Mouse (Mus musculus): ENCODE results near the gene Depp1.

Gene Depp1

GRCm38 (mm10) chr6:116677321-116677720 lies 26.9 kb downstream of the Depp1 start:
- DNase-seq (ENCODE audit: extremely low read depth, low read depth, low spot score): no peak

- DNase-seq (ENCODE audit: extremely low read depth, low read depth, low spot score): no peak
Measured at GRCm38 (mm10) chr6:116679563-116680288, 29.3 kb downstream of the Depp1 start.

DNA sequence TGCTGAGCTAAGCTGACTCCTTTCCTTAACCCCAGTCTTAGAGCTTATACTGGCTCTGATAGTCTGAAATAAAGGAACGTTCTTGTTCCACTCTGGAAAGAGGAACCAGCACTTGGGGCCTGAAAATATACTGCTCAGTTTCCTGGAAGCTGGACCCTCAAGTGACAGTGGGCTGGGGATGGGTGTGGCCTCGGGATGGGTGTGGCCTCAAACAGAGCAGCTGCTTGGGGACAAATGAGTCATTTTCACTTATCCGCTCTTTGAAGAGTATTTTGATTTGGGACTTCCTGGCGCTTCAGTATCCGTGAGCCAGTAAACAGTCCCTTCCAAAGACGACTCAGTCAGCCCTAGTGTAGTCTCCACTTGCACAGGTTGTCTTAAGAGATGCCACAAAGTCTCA lies 31.9 kb downstream of the Depp1 start:
- DNase-seq (ENCODE audit: extremely low read depth, low read depth, low spot score): no peak

GRCm38 (mm10) chr6:116693639-116694038 lies 43.2 kb downstream of the Depp1 start:
- no peak for DNase-seq (ENCODE audit: extremely low read depth, low read depth, low spot score)

DNA sequence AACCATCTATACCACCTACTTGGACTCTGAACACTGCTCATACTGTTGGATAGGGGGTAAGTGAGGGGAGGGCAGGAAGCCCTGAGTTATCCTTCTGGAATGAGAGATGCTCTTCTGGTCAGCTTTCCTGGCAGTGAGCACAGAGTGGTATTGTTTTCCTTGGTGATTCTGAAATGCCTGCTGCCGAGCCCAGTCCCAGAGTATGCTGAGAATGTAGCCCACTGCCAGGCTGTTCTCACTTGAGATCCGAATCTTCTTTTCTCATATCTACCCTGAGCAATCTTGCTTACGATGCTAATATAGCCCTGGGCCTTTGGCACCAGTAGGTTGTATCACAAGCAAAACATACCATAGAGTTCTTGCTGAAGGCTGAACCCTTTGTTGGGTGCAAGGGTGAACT lies 43.9 kb downstream of the Depp1 start:
- no peak for DNase-seq (ENCODE audit: extremely low read depth, low read depth, low spot score)

DNA sequence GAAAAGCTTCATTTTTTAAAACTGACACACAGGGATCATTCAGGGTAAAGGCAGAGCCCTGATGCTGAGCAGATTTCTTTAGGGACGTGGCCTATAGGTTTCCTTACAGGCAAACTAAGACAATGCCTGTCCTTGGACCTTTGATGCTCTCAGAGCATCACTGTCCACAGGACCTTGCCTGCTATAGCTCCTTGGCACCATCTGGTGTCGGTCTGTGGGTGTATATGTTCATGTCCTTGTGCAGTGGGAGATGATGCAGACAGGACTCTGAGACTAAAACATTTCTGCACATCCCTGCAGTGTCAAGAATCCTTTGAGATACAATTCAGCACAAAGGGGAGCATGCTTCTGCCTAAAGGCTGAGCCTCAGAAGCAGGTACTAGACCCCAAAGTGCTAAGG lies 47.0 kb downstream of the Depp1 start:
- DNase-seq (ENCODE audit: extremely low read depth, low read depth, low spot score): no peak

DNA sequence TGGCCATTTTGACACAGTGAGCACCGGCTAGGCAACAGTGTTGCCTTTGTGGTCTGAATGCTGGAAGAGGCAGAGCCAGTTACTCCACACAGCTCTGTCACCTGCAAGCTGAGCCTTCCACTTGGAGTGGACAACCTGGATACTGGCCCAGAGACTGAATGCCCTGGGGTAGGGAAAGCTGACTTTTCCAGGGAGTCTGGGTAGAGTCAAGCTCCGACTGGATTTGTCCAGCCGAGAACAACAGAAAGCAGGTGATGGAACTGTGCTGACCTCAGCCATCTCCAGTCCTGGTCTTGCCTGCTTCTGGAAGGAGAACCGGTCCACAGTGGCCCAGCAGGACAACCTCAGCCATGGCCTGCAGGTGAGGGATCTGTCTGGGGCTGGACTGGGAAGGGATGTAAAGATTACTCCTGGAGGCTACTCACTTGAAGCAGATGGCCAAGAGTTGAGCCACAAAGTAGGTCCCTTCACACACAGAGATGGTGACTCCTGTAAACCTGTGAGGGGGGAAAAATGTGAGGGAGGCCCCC lies 47.6 kb downstream of the Depp1 start:
- DNase-seq (ENCODE audit: extremely low read depth, low read depth, low spot score): no peak

DNA sequence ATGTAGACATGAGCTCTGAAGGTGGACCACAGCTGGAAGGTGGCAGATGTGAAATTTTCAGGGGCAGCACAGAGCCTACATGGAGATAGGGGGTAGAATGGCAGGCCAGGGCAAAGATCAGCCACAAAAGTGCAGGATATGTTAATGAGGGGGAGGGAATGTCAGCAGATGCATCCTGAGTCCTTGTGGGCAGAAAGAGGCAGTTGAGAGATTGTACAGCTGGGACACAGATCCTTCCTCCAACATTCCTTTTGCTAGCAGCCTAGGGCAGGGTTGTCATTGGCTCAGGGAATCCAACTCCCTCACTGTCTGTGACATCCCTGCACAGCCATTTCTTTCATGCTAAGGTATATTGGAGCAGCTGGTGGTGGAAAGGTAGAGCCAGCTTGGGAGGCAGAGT lies 50.4 kb downstream of the Depp1 start:
- DNase-seq (ENCODE audit: extremely low read depth, low read depth, low spot score): no peak
